Mouse (Mus musculus): ENCODE results near the gene Orc5. TPM values are rescaled to one million over a fixed set of nuclear protein-coding genes. Genes with fewer than 3 reads are reported as not detected.
A peak's percentile ranks its signal among the peaks of the same experiment; 100 is the strongest.

Gene Orc5
- polyA plus RNA-seq (2015; fragmentation: Nextera tagmentation; extraction: Ambion mirVana): 32.9 and 33.7 TPM in 2 replicates

- Histone ChIP-seq H3K4me1 (peaks cover 10% of the 10 kb centered on the region; the same call in 1 of the 2 replicates), H3K27ac (peak within 1 kb of the TSS; percentile 87), H3K4me3 (peak within 1 kb of the TSS; percentile 66), H3K27me3 (no peaks in the 10 kb centered on the region), H3K36me3 (peaks cover 13% of the 10 kb centered on the region), H3K9ac (peak within 1 kb of the TSS; percentile 64), H3K9me3 (no peaks in the 10 kb centered on the region), H3K4me2 (peak within 1 kb of the TSS; percentile 65)
- under 1% methylated on average over 31 of the region's 31 CpGs for WGBS
- ATAC-seq (ENCODE audit: insufficient number of reproducible peaks, low FRiP score, low TSS enrichment, low read depth): peak; percentile 98
These were observed at the start of gene Orc5 for GRCm38 (mm10) chr5:22550033-22550551. Orc5 (minus strand) TSS chr5:22550429.

GRCm38 (mm10) chr5:22596981-22597380 lies 46.8 kb upstream of the Orc5 start:
- Histone ChIP-seq H3K27me3 (no peaks in the 10 kb centered on the region), H3K27ac (no peak overlapping the region), H3K4me2 (no peak overlapping the region), H3K36me3 (no peaks in the 10 kb centered on the region), H3K9me3 (no peaks in the 10 kb centered on the region), H3K4me3 (no peak overlapping the region), H3K4me1 (no peaks in the 10 kb centered on the region), H3K9ac (no peak overlapping the region)
- WGBS: 96% methylated on average over 4 of the region's 4 CpGs
- no peak for ATAC-seq (ENCODE audit: insufficient number of reproducible peaks, low FRiP score, low TSS enrichment, low read depth)

GRCm38 (mm10) chr5:22589370-22589966 lies 39.2 kb upstream of the Orc5 start:
- H3K4me2 ChIP-seq: no peak overlapping the region
- H3K27me3 ChIP-seq: no peaks in the 10 kb centered on the region
- H3K9ac ChIP-seq: no peak overlapping the region
- H3K36me3 ChIP-seq: no peaks in the 10 kb centered on the region
- 74% methylated on average over 1 of the region's 1 CpGs for WGBS
- no peaks in the 10 kb centered on the region for H3K4me1 ChIP-seq
- no peak overlapping the region for H3K4me3 ChIP-seq
- no peak for ATAC-seq (ENCODE audit: insufficient number of reproducible peaks, low FRiP score, low TSS enrichment, low read depth)
- H3K9me3 ChIP-seq: no peaks in the 10 kb centered on the region
- H3K27ac ChIP-seq: no peak overlapping the region

- Histone ChIP-seq H3K9me3 (no peaks in the 10 kb centered on the region), H3K9ac (no peak overlapping the region), H3K4me2 (no peak overlapping the region), H3K4me3 (no peak overlapping the region), H3K4me1 (no peaks in the 10 kb centered on the region), H3K27ac (no peak overlapping the region), H3K36me3 (no peaks in the 10 kb centered on the region), H3K27me3 (no peaks in the 10 kb centered on the region)
- WGBS: 80% methylated on average over 1 of the region's 1 CpGs
- no peak for ATAC-seq (ENCODE audit: insufficient number of reproducible peaks, low FRiP score, low TSS enrichment, low read depth)
These were observed 37.3 kb upstream of the Orc5 start for GRCm38 (mm10) chr5:22587492-22587891.

GRCm38 (mm10) chr5:22584556-22584955 lies 34.3 kb upstream of the Orc5 start:
- no peak overlapping the region for H3K4me2 ChIP-seq
- no peaks in the 10 kb centered on the region for H3K27me3 ChIP-seq
- no peaks in the 10 kb centered on the region for H3K4me1 ChIP-seq
- no peaks in the 10 kb centered on the region for H3K36me3 ChIP-seq
- 56% methylated on average over 2 of the region's 2 CpGs for WGBS
- H3K9ac ChIP-seq: no peak overlapping the region
- H3K27ac ChIP-seq: no peak overlapping the region
- ATAC-seq (ENCODE audit: insufficient number of reproducible peaks, low FRiP score, low TSS enrichment, low read depth): no peak
- H3K4me3 ChIP-seq: no peak overlapping the region
- H3K9me3 ChIP-seq: no peaks in the 10 kb centered on the region

GRCm38 (mm10) chr5:22578011-22578410 lies 27.8 kb upstream of the Orc5 start:
- no peaks in the 10 kb centered on the region for H3K4me1 ChIP-seq
- H3K36me3 ChIP-seq: no peaks in the 10 kb centered on the region
- WGBS: 65% methylated on average over 3 of the region's 3 CpGs
- H3K9ac ChIP-seq: no peak overlapping the region
- H3K4me2 ChIP-seq: no peak overlapping the region
- no peaks in the 10 kb centered on the region for H3K27me3 ChIP-seq
- no peak overlapping the region for H3K4me3 ChIP-seq
- no peak overlapping the region for H3K27ac ChIP-seq
- no peak for ATAC-seq (ENCODE audit: insufficient number of reproducible peaks, low FRiP score, low TSS enrichment, low read depth)
- H3K9me3 ChIP-seq: no peaks in the 10 kb centered on the region

GRCm38 (mm10) chr5:22574751-22575150 lies 24.5 kb upstream of the Orc5 start:
- H3K9ac ChIP-seq: no peak overlapping the region

GRCm38 (mm10) chr5:22574161-22574560 lies 23.9 kb upstream of the Orc5 start:
- ATAC-seq (ENCODE audit: insufficient number of reproducible peaks, low FRiP score, low TSS enrichment, low read depth): no peak
- Histone ChIP-seq H3K27ac (no peak overlapping the region), H3K27me3 (no peaks in the 10 kb centered on the region), H3K9me3 (no peaks in the 10 kb centered on the region), H3K4me1 (no peaks in the 10 kb centered on the region), H3K9ac (no peak overlapping the region), H3K4me2 (no peak overlapping the region), H3K36me3 (no peaks in the 10 kb centered on the region), H3K4me3 (no peak overlapping the region)
- 64% methylated on average over 1 of the region's 1 CpGs for whole genome bisulfite sequencing

More at GRCm38 (mm10) chr5:22574751-22575150, 24.5 kb upstream of the Orc5 start:
- WGBS: 66% methylated on average over 3 of the region's 3 CpGs
- Histone ChIP-seq H3K27me3 (no peaks in the 10 kb centered on the region), H3K4me1 (no peaks in the 10 kb centered on the region), H3K4me2 (no peak overlapping the region), H3K9me3 (no peaks in the 10 kb centered on the region), H3K4me3 (no peak overlapping the region), H3K36me3 (no peaks in the 10 kb centered on the region), H3K27ac (no peak overlapping the region)
- no peak for ATAC-seq (ENCODE audit: insufficient number of reproducible peaks, low FRiP score, low TSS enrichment, low read depth)

- 38% methylated on average over 2 of the region's 2 CpGs for WGBS
- no peaks in the 10 kb centered on the region for H3K36me3 ChIP-seq
These were observed 23.5 kb upstream of the Orc5 start for GRCm38 (mm10) chr5:22573696-22574095.

GRCm38 (mm10) chr5:22572881-22573280 lies 22.7 kb upstream of the Orc5 start:
- WGBS: 96% methylated on average over 6 of the region's 6 CpGs
- H3K27ac ChIP-seq: no peak overlapping the region
- H3K9ac ChIP-seq: no peak overlapping the region
- H3K27me3 ChIP-seq: no peaks in the 10 kb centered on the region
- no peaks in the 10 kb centered on the region for H3K4me1 ChIP-seq
- no peaks in the 10 kb centered on the region for H3K9me3 ChIP-seq
- no peak overlapping the region for H3K4me3 ChIP-seq
- no peak overlapping the region for H3K4me2 ChIP-seq
- ATAC-seq (ENCODE audit: insufficient number of reproducible peaks, low FRiP score, low TSS enrichment, low read depth): no peak
- no peaks in the 10 kb centered on the region for H3K36me3 ChIP-seq

More at GRCm38 (mm10) chr5:22573696-22574095, 23.5 kb upstream of the Orc5 start:
- no peak overlapping the region for H3K9ac ChIP-seq
- no peaks in the 10 kb centered on the region for H3K27me3 ChIP-seq
- no peaks in the 10 kb centered on the region for H3K9me3 ChIP-seq
- H3K4me3 ChIP-seq: no peak overlapping the region
- H3K4me2 ChIP-seq: no peak overlapping the region
- H3K27ac ChIP-seq: no peak overlapping the region
- H3K4me1 ChIP-seq: no peaks in the 10 kb centered on the region
- no peak for ATAC-seq (ENCODE audit: insufficient number of reproducible peaks, low FRiP score, low TSS enrichment, low read depth)

- H3K9ac ChIP-seq: no peak overlapping the region
- no peaks in the 10 kb centered on the region for H3K36me3 ChIP-seq
- H3K9me3 ChIP-seq: no peaks in the 10 kb centered on the region
- H3K4me2 ChIP-seq: no peak overlapping the region
- H3K27ac ChIP-seq: no peak overlapping the region
- no peaks in the 10 kb centered on the region for H3K27me3 ChIP-seq
- no peak for ATAC-seq (ENCODE audit: insufficient number of reproducible peaks, low FRiP score, low TSS enrichment, low read depth)
- no peak overlapping the region for H3K4me3 ChIP-seq
- H3K4me1 ChIP-seq: no peaks in the 10 kb centered on the region
- WGBS: 77% methylated on average over 3 of the region's 3 CpGs
These were observed 22.2 kb upstream of the Orc5 start for GRCm38 (mm10) chr5:22572456-22572855.

- peaks cover 3% of the 10 kb centered on the region; the same call in 1 of the 2 replicates for H3K36me3 ChIP-seq
- H3K9me3 ChIP-seq: no peaks in the 10 kb centered on the region
- H3K4me2 ChIP-seq: no peak overlapping the region
- H3K27me3 ChIP-seq: no peaks in the 10 kb centered on the region
- no peak overlapping the region for H3K4me3 ChIP-seq
- no peaks in the 10 kb centered on the region for H3K4me1 ChIP-seq
- no peak overlapping the region for H3K27ac ChIP-seq
- no peak for ATAC-seq (ENCODE audit: insufficient number of reproducible peaks, low FRiP score, low TSS enrichment, low read depth)
- 82% methylated on average over 2 of the region's 2 CpGs for WGBS
- H3K9ac ChIP-seq: no peak overlapping the region
These were observed 15.5 kb upstream of the Orc5 start for GRCm38 (mm10) chr5:22565708-22566107.

Measured in limb, embryonic 15.5 days (tissue).